Mouse (Mus musculus): ENCODE results near the gene Evi2a. TPM values are rescaled to one million over a fixed set of nuclear protein-coding genes. Genes with fewer than 3 reads are reported as not detected.

Evi2a gene
- polyA plus RNA-seq, 1 experiment = 4.9 TPM

DNA sequence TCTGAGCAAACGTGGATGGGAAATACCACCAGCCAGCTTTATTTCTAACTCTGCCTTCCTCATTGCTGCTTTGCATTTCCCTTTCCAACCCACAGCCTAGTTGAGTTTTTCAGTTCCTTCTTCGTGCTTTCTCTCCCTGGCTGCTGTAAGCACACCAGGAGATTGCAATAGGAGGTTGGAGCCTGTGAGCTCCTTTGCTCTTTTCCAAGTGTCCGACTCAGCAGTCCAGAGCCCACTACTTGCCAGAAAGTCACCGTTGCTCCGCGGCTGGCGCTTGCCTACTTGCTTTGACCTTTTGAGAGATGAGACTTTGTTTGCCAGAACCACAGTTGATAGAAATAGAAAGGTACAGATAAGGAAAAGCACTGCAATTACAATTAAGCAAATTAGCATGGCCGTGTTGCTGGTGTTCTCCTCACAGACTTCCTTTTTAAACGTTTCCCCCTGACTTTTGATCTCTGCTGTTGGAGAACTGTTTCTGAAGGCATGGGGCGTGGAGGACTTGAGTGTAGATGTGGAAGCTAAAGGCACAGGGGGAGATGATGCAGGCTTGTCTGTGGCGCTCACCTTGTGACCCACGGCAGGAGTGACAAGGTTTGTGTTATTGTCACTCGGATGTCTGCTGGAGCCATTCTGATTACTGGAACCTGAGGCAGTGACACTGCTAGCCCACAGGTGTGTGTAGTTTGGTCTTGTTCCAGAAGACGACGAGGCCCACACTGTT, 3.2 kb downstream of the Evi2a start:
- no peak for DNase-seq (ENCODE audit: low read depth, low spot score)
- 59% methylated on average over 15 of the region's 15 CpGs for WGBS

DNA sequence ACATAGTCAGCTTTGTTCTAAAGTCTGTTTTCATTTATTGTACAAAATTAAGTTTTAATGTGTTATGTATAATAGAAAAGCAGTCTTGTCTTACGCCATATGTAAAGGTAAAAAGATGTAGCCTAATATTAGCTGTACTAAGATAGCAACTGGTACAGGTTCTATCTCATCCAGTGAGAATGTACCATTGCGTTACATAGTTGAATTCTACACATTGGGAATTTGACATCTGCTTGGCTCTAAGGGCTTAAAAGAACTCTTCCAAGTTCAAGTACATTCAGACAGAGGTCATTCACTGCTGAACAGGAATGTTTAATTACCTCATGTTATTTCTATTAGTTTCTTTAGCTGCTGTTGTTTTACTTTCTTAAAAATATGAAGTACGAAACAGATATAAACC, 3.9 kb downstream of the Evi2a start:
- WGBS = 88% methylated on average over 3 of the region's 3 CpGs
- DNase-seq (ENCODE audit: low read depth, low spot score) = no peak

DNA sequence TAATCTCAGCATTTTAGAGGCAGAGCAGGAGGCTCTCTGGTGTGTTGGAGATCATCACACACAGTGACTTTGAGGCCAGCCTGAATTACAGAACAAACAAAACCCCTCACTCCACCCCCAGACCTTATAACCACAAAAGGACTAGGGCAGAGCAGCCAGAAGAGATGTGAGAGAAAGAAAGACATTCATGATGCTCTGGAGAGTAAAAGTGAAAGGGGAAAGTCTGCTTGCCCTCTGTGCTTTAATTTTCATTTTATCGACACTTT, 6.2 kb downstream of the Evi2a start:
- no peak for DNase-seq (ENCODE audit: low read depth, low spot score)
- 76% methylated on average over 1 of the region's 1 CpGs for WGBS

DNA sequence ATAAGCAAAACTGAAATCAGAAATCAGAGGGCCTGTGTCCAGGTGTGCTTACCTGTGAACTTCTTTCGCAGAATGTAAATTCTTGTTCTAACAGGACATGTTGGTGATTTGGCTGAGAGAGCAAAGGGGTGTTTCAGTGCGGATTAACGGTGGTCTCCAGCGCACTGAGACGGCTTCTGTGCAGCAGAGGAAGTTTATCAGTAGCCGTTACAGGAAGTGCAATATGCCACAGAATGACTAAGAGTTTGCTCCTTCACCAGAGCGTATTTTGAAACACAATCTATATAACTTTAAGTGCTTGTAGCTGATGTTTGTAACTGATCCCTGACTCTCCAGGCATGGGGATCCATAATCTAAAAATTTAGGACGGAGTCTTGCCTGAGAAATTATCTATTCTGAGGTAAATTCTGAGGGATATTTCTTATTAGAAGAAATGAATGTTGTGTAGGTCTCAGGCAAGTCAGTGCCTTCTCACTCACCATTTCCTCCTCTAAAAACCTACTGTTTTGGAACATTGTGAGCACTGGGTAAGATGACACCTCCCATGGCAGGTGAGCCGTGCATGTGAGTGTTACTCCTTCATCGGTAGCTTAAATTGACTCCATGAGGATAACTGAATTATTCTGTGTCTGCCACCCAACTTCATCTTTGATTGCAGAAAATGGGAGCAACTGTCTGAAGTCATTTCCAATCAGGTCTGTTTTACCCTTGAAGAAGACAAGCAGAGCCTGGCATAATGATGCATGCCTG, 6.7 kb downstream of the Evi2a start, which contains the start of gene Evi2b:
Evi2b (minus strand) TSS at position 203 of the 750 bp plus-strand sequence.
- WGBS = 78% methylated on average over 10 of the region's 10 CpGs
- no peak for DNase-seq (ENCODE audit: low read depth, low spot score)

DNA sequence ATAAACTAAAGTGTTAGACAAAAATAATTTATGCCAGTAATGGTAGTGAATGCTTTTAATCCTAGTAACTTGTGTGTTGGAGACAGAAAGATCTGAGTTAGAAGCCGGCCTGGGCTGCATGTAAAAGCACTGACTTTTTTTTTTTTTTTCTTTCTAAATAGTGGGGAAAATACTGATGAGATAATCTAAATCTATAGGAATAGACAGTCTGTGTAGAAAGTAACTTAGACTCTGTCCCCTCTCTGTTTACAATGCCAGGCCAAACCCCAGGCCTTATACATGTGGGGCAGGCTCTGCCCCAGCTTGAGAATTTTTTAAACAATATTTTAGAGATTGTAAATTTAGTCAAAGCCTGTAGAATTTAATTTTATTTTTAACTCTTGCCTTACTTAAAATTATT, 7.5 kb downstream of the Evi2a start:
- WGBS = 74% methylated on average over 1 of the region's 1 CpGs
- no peak for DNase-seq (ENCODE audit: low read depth, low spot score)

DNA sequence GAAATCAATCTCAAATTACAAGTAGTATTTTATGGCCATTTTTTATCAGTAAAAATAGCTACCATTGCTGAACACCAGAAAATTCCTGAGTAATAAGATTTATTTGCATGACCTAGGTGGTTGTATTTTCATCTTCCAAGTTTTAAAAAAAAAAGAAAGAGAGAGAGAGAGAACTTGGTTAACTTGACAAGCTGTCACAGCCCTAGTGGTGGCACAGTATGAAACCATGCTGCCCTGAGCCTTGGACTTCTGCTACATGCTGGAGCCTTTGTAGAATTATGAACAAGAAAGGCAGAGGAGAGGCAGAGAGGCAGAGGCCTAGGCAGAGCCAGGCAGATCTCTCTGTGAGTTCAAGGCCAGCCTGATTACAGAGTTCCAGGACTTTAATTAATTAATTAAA, 8.5 kb downstream of the Evi2a start:
- no peak for DNase-seq (ENCODE audit: low read depth, low spot score)

DNA sequence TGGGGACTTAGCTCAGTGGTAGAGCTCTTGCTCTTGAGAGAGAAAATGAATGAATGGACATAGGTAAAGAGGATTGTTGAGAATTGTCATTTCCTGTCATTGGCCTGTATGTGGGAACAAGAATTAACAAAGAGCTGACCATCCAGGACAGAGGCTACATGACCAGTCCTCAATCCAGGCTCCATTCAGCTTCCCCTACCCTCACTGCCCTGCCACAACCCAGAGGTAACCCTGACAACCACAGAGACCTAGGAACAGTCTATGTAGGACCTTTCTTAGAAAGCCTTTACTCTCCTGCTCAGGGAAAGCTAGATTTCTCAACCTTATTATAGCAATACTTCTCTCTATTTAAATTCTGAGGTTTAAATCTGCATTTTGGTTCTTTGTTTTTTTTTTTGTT, 9.6 kb downstream of the Evi2a start:
- DNase-seq (ENCODE audit: low read depth, low spot score) = no peak

DNA sequence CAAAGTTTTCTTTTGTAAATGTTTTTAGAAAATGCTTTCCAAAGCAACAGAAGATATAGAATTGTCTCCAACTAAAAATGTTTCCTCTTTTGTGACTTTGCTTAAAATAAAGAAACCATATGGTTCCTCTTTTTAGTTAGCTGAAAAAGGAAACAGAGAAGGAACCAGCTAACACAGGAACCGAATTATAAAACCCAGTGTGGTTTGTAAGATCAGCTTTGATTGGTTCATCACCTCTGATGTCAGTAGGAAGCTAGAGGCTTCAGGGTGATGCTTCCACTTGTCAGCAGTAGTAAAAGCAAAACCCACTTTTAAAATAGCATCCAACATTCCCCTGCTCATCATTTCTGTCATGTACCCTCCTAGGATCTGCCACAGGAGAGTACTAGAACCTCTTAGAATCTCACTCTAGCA, 10.5 kb downstream of the Evi2a start:
- DNase-seq (ENCODE audit: low read depth, low spot score) = no peak
- 58% methylated on average over 1 of the region's 1 CpGs for WGBS

DNA sequence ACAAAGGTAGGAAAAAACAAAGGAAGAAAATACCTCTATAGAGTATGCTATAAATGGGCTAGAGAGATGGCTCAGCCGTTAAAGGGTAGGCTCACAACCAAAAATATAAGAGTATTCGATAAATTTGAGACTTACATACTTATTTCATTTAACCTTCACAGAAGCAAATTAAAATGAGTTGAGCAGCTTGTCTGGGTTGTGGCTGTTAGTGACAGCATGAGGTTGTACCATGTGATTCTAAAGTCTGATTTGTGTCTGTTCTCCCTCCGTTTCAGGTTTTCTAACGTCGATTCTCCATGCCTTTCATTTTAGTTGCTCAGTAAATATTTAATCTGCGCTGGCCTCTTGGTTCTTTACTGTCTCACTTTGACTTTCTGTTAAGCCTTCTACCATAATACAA, 11.1 kb downstream of the Evi2a start:
- DNase-seq (ENCODE audit: low read depth, low spot score) = no peak
- 62% methylated on average over 6 of the region's 6 CpGs for WGBS

DNA sequence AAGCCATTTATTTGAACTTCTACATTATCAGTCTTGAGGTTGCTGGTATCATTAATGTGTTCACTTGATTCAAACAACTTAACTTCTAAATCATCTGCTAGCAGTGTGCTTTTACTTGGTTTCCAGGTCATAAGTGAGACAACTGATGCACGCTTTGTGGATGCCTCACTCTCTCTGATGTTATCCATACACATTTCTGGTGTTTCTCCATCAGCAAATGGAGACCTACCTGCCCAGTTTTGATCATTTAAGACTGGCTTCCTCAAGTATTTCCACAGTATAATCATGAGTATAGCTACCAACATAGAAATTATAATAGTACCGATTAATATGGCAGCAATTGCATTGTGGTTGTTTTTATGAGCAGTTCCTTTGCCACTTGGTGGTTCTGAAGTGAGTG, 14.6 kb downstream of the Evi2a start:
- no peak for DNase-seq (ENCODE audit: low read depth, low spot score)
- 95% methylated on average over 2 of the region's 2 CpGs for WGBS

DNA sequence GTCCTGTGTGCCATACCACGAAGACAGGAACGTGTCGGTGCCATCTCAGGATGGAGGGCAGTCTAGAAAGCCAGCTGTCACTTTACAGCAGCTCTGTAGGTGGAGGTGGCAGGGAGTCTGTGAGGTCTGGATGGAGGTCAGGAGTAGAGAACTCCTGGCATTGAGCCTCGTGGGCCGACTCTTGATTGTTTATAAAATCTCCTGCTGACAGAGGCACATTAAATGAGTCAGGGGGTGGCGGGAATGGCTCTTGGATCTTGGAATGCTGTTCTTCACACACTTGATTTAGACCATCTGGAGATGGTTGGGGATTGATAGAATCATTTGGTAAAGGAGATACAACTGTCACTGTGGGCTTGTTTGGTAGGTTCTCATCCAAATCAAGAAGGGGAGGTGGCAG, 15.1 kb downstream of the Evi2a start:
- WGBS = 74% methylated on average over 6 of the region's 6 CpGs
- DNase-seq (ENCODE audit: low read depth, low spot score) = no peak

DNA sequence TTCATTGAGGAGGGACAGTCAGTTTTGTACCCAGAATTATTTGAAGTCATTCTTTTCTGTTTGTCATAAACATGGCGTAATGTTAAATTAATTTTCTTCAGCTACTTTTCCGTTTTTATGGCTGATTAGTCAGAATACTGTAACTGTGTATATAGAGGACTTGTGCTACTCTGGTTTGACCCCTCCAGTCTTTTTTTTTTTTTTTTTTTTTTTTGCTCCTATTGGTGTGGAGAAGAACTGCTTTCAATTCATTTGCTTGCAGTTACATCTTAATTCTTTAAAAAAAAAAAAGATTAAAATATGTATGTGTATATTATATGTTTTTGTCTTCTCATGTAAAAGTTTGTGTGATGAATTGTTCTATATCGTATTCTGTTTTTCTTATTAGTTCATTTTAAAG, 18.4 kb downstream of the Evi2a start:
- DNase-seq (ENCODE audit: low read depth, low spot score) = no peak
- WGBS = 92% methylated on average over 3 of the region's 3 CpGs

DNA sequence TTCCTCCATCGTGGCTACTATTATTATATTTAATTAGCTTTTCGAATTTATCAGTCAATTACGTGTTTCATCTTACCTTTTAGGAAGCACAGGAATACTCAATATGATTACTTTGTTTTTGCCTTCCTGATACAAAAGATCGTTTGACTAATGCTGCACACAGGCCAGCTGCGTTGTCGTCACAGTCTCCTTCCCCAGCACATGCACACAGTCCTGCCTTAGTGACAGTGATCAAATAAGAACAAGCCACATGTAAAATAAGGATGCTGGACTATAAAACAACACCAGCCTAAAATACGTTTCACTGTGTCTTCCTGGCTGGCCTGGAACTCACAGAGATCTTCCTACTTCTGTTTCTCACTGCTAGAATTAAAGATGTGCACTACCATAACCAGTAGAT, 25.9 kb downstream of the Evi2a start:
- 93% methylated on average over 7 of the region's 7 CpGs for WGBS
- DNase-seq (ENCODE audit: low read depth, low spot score) = no peak

DNA sequence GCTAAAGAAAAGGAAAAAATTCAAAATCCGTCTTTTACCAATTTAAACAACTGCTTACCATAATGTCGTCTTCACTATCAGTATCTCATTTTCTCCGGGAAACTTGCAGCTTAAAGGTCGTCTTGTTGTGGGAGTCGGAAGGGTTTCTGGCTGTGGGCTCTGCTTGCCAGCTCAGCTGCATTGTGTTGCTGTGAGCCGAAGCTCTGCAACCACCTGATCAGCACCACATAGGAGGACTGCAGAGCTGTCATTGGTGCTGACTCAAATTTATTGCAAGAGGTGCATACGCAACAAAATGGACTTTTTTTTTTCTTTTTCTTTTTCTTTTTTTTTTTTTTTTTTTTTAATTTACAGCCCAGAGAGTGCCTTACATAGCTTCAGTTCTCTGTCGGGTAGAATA, 26.6 kb downstream of the Evi2a start, which contains the start of gene Omg:
Omg (minus strand) TSS at position 240 of the 400 bp plus-strand sequence.
- 68% methylated on average over 8 of the region's 8 CpGs for WGBS
- DNase-seq (ENCODE audit: low read depth, low spot score) = no peak

DNA sequence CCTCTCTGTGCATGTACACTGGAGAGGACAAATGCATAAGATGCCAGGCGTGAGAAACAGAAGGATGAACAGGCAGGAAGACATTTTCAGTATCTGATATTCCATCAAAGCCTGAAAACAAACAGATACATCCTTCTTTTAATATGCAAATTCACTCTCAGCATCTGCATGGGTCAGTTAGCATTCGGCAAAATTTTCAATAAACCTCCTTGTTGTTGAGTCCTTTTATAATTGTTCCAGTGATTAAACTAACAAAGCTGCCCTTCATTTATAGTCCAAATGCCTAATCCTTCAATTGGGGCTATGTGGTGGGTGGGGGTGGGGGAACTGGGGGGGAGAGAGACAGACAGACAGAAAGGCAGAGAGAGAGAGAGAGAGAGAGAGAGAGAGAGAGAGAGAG, 27.5 kb downstream of the Evi2a start:
- no peak for DNase-seq (ENCODE audit: low read depth, low spot score)
- WGBS = 77% methylated on average over 2 of the region's 2 CpGs

DNA sequence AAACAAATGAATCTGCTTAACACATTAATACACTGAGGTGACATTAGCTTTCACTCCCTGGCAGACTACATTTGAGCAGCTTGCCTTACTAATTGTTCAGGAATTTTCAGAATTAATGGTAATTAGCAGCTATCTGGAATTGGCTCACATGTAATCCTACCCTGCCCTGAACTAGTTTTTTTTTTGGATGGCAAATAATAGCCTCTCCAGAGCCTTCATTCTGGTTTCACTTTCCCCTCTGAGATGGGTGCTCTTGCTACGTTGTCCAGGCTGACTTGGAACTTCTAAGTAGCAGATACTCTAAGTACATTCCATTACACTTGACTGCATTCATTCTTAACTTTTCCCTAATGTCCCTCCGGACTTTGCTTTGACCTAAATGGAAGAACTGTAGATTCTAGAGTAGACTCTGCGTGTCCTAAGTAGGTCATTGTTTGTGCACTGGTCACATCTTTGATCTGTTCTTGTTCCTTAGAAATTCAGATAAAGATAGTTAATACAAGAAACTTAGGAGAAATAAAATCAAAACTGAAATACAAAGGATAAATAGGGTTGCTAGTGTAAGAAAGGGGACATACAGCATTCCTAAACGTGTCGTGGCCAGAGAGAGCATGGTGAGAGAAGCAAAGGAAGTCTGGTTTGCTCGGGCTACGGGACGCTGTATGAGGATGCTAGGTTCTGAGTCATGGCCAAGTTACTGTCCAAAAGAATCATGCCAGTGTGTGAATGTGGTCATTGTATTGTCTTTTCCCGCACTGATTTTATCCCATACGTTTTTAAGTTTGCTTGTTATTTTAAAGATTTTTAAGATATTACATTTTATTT, 35.2 kb downstream of the Evi2a start:
- no peak for DNase-seq (ENCODE audit: low read depth, low spot score)

DNA sequence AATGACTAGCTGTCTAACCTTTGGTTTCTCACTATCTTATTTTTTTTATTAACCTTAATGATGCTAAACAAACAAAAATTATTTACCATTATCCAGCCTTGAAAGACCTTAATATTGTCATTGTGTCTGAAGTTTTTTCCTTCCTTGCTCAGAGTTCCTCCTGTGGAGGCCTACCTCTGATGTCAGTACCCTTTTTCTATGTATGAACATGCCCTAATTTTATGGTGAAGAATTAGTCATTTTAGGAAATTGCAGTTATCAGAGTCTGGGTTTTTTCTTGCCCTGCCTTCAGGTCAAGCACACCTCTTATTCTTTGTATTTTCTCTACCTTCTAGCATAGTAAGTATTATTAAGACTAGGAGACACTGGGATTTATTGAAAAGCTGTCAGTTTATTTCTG, 45.7 kb downstream of the Evi2a start:
- no peak for DNase-seq (ENCODE audit: low read depth, low spot score)

More for the DNA sequence above, 35.2 kb downstream of the Evi2a start:
- 69% methylated on average over 10 of the region's 10 CpGs for WGBS

DNA sequence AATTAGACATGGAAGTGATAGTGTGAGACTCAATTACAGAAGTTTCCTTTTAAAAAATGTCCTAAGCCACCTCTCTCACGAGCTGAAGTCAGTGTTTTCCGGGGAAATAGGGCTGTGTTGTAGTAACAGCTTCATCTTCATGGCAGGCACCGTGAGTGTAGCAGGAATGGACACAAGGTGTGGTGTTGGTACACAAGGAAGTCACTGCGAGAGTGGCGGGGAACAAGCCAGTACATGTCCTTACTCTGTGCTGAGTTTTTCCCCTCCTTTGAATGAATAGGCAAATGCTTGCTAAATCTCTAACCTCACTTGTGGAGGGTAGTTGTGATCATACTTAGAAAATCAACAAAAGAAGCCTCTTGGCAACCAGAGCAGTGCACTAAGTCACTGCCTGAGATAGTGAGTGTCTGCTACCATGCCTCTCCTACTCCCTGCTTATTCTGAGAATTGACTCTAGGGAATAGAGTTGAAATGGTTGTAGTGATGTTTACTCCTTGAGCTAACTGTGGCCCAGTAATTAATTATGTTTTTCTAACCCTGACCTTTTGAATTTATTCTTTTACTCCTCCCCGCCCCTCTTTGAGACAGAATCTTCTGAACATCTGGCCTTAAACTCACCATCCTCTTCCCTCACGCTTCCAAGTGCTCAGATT, 46.4 kb downstream of the Evi2a start:
- WGBS = 43% methylated on average over 7 of the region's 7 CpGs
- DNase-seq (ENCODE audit: low read depth, low spot score) = no peak

DNA sequence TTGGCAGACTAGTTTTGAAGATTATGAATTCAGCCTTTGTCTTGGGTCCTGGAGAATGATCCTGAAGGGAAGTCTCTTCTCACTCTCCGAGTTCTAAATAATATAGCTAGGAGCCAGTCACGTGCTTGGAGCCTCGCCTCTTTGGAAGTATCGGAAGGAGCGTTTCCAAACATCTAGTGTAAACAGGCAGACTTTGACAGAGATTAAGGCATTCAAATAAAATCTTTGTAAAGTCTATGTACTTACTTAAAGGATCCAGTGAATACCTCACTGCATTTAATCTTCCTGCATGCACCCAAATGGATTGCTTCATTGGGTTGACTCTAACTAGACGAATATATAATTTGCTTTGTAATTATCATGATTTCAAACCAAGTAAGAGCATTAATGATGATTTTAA, 47.0 kb downstream of the Evi2a start:
- no peak for DNase-seq (ENCODE audit: low read depth, low spot score)
- 41% methylated on average over 6 of the region's 6 CpGs for WGBS
